Mouse (Mus musculus) thymus, postnatal 4 days (tissue): ENCODE measurements around the gene Arvcf.

Source experiments
- DNase-seq: peaks from one replicate; pipeline ENCODE4 v3.0.0; 2021

Arvcf gene

GRCm38 (mm10) chr16:18411026-18411649 lies 63.2 kb downstream of the Arvcf start:
- peak; percentile 6 for DNase-seq

GRCm38 (mm10) chr16:18411802-18412476 lies 64.0 kb downstream of the Arvcf start:
- peak; percentile 66 for DNase-seq

GRCm38 (mm10) chr16:18413032-18413816 lies 65.2 kb downstream of the Arvcf start:
- DNase-seq, result peak; percentile 7

GRCm38 (mm10) chr16:18416094-18416761 lies 68.2 kb downstream of the Arvcf start:
- peak; percentile 24 for DNase-seq

- peak; percentile 12 for DNase-seq
Measured at GRCm38 (mm10) chr16:18416837-18417236, 68.9 kb downstream of the Arvcf start.

GRCm38 (mm10) chr16:18417491-18417890 lies 69.5 kb downstream of the Arvcf start:
- peak; percentile 7 for DNase-seq

GRCm38 (mm10) chr16:18418756-18419602 lies 71.0 kb downstream of the Arvcf start:
- no peak for DNase-seq

- DNase-seq, result no peak
Measured at GRCm38 (mm10) chr16:18419603-18420026, 71.6 kb downstream of the Arvcf start.

- DNase-seq, result no peak
Measured at GRCm38 (mm10) chr16:18420571-18420970, 72.6 kb downstream of the Arvcf start.

- no peak for DNase-seq
Measured at GRCm38 (mm10) chr16:18423203-18423914, 75.4 kb downstream of the Arvcf start.

- DNase-seq, result no peak
Measured at GRCm38 (mm10) chr16:18423915-18424265, 75.9 kb downstream of the Arvcf start.

GRCm38 (mm10) chr16:18424364-18425045 lies 76.5 kb downstream of the Arvcf start:
- peak; percentile 29 for DNase-seq

GRCm38 (mm10) chr16:18425475-18426214 lies 77.7 kb downstream of the Arvcf start:
- DNase-seq, result peak; percentile 16

GRCm38 (mm10) chr16:18426215-18426791 lies 78.3 kb downstream of the Arvcf start, which contains the start of gene Txnrd2:
Txnrd2 (plus strand) TSS chr16:18426384.
- peak; percentile 78 for DNase-seq

GRCm38 (mm10) chr16:18426802-18427280 lies 78.9 kb downstream of the Arvcf start, which contains the start of gene Comt:
Comt (minus strand) TSS chr16:18426852.
- DNase-seq, result no peak

GRCm38 (mm10) chr16:18428011-18428515 lies 80.1 kb downstream of the Arvcf start:
- no peak for DNase-seq

- no peak for DNase-seq
Measured at GRCm38 (mm10) chr16:18428516-18429042, 80.6 kb downstream of the Arvcf start.

- no peak for DNase-seq
Measured at GRCm38 (mm10) chr16:18429641-18430040, 81.7 kb downstream of the Arvcf start.

GRCm38 (mm10) chr16:18430641-18431212 lies 82.7 kb downstream of the Arvcf start:
- DNase-seq, result no peak
